Mouse (Mus musculus) heart, postnatal 36 days (tissue): Measurements from ENCODE around the gene Apba1. TPM values are rescaled to one million over a fixed set of nuclear protein-coding genes. Genes with fewer than 3 reads are reported as not detected.

ENCODE experiments used
- DNase-seq, 2 experiments: peaks; one replicate each; pipeline ENCODE4 v3.0.0; 2021 to 2022
- intact Hi-C: fragments of 180-260 bp; cut with DNase I; formaldehyde crosslinking; loops from one replicate; pipeline ENCODE4 v1.15.1; 2025
- total RNA-seq, 2 experiments: library from RNA; stranded (reverse); gene quantifications; 2 replicates each; pipeline ENCODE4 v1.2.3; 2021

The Apba1 gene
- total RNA-seq, 2 experiments from 2014 or later: 3.1 to 3.7 TPM

DNA sequence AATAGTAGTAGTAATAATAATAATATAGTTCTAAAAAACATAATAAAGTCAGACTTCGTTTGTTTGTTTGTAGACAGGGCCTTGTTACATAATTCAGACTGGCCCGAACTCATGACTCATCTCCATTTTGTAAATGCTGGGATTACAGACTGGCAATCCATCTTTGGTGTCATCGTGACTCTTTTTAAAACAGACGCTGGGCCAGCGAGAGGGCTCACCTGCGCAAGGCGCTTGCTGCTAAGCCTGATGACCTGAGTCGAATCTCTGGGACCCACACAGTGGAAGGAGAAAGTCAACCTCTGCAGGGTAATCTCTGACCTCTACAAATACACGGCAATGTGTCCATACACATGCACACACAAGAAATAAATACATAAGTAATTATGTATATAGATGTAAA lies 207.7 kb downstream of the Apba1 start:
- DNase-seq: no peak
- intact Hi-C loops: loop anchor here (10.0 kb wide), 4 partner anchors 282 to 422 kb away; partner anchors contain the start of gene Ptar1

- peak; percentile 51 to 61 for DNase-seq
- intact Hi-C loops: loop anchor here (10.0 kb wide), 4 partner anchors 282 to 422 kb away; partner anchors contain the start of gene Ptar1
Measured at GRCm38 (mm10) chr19:23967156-23967555, 208.5 kb downstream of the Apba1 start.

DNA sequence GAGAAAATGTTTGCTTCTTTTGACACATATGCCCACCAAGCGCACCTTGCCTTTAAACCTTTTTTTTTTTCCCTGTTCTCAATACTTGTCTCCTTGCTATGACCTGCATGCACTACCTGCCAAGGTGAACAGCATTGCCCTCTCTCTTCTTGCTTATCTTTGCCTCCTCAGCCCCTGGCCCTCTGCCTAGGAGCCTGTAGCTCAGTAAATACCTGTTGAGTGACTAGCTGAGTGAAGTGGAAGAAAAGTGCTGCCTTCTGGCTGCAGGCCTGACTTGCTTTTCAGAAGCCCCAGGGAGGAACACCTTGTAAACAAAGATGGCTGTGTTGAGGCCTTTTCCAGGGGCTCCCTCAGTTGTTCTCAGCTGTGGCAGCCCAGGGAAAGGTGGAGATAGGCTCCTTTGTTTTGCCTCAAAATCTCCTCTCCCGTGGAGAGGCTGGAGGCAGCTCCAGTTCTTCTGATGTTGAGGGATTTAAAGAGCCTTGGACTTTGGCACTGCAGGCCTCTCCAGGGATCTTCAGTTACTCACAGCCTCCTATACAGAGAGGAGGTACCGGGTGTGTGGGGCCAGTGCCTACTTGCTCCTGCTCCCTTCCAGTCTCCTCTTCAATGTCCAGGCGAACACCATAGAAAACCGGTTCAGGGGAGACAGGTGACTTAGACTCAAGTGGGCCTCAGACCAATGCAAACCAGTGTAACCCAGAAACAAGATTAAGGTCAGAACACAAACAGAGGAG lies 209.6 kb downstream of the Apba1 start:
- no peak for DNase-seq

DNA sequence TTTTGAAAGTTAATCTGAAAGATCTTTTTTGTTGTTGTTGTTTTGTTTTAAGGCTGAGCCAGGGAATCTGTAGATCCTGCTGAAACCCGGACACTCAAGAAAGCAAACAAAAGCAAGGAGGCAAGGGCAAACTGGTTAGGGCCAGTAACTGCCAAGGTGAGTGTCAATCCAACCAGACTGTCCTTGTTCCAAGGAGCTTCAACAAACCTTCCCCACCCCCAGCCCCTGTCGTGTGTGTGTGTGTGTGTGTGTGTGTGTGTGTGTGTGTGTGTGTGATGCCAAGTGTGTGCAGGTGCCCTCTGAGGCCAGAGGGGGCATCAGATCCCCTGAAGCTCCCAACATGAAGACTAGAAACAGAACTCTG lies 210.2 kb downstream of the Apba1 start:
- intact Hi-C loops: loop anchor here (10.0 kb wide), 4 partner anchors 284 to 424 kb away; partner anchors contain the start of gene Ptar1
- DNase-seq: no peak

More for the DNA sequence above, 209.6 kb downstream of the Apba1 start:
- intact Hi-C loops: loop anchor here (10.0 kb wide), 4 partner anchors 283 to 423 kb away; partner anchors contain the start of gene Ptar1

- intact Hi-C loops: no loop called here
- DNase-seq: no peak
Measured at GRCm38 (mm10) chr19:23970374-23970773, 211.7 kb downstream of the Apba1 start.

DNA sequence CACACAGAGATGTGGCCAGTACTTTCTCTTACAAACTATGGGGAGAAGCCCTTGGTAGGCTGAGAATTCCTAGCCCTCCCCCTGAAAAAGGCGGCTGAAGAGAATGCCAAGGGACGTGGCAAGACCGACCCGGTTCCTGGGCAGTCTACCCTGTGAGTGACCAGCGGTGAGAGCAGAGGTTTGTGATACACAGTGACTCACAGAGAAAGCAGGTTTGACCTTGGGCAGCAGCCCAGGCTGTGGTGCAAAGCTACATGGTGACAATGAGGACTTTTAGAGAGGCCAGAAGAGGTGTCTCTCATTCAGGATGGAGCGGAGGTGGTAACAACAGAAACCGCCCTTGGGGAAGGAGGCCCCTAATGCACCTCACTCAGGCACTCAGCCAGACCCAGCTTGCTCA lies 212.7 kb downstream of the Apba1 start:
- intact Hi-C loops: no loop called here

GRCm38 (mm10) chr19:23972881-23973649 lies 214.4 kb downstream of the Apba1 start:
- DNase-seq: peak in 1 of 2 experiments; percentile 40
- intact Hi-C loops: loop anchor here (2.0 kb wide), 1 partner anchor 58 kb away; the partner anchor contains the start of gene Fam189a2

More for the DNA sequence above, 212.7 kb downstream of the Apba1 start:
- DNase-seq: no peak

GRCm38 (mm10) chr19:23977901-23978443 lies 219.3 kb downstream of the Apba1 start:
- intact Hi-C loops: no loop called here
- DNase-seq: no peak

DNA sequence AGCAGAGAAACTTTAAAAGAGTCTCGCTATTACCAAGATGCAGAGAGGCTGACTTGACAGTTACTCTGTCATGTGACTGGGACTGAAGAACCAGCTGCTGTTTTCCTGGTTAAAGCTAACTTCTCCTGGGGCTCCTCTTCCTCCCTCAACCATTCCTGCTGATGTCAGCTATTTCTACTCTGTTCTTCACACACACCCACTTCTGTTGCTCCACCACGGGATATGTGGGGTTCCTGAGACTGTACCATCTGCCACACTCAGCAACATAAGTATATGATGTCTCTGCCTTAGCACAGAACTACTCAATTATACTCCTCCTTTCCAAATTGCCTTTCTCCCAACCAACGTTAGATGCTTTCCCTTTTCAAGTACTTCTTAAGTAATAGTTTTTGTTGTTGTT lies 221.9 kb downstream of the Apba1 start:
- DNase-seq: no peak
- intact Hi-C loops: loop anchor here (5.0 kb wide), 1 partner anchor 122 kb away; no protein-coding TSS in a partner anchor

DNA sequence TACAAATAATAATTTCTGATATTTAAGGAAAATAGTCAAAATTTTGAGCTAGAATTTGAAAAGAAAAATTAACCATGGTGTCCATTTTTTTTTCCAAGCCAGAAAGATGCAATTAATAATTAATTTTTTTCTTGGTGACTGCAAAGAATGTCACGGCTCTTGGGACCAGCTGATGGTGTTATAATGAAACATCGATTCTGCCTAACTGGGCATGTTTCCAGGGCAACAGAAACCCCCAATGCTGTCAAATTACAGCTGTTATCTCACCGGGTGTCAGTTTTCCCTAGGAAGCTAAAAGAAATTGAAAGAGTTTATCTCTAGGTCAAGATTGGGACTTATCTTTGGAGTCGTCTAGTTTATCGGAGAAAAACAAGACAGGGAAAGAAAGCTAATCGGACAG lies 225.5 kb downstream of the Apba1 start:
- intact Hi-C loops: loop anchor here (5.0 kb wide), 1 partner anchor 118 kb away; no protein-coding TSS in a partner anchor
- DNase-seq: no peak

DNA sequence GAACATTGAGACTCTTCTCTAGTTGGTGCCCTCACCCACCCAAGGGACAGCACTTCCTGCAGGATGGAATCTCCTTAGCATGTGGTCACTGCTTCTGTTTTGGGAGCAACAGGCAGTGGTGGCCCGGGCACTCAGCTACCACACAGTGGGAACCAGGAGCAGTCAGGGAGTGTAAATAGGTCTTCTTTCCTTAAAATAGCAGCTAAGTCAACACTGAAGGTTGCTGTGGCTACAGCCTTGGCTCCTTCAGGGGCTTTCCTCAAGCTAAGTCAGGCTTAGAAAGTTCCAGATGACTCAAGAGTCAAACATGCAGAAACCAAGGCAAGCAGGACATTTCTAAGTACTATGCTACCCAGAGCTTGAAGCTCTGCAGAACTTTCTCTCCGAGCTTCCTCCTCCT lies 228.6 kb downstream of the Apba1 start:
- intact Hi-C loops: no loop called here
- peak in 1 of 2 experiments; percentile 11 for DNase-seq

DNA sequence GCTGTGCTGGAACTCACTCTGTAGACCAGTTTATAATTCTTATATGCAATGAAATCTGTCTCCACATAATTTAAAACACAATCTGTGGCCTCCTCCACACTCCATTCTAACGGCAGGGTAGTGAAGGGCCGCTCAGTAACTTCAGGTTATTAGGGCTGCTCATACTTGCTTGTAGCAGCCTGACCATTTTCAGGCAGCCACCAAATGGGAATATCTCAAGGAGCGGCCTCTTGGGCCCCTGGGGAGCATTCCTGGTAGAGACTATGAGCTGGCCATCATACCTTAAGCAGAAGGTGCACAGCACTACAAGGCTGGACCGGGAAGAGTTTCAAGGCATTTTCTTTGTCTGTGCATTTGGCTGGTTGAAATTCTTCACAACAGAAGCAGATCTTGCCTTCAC lies 229.5 kb downstream of the Apba1 start:
- intact Hi-C loops: no loop called here
- no peak for DNase-seq

GRCm38 (mm10) chr19:23995766-23996399 lies 237.2 kb downstream of the Apba1 start:
- no peak for DNase-seq
- intact Hi-C loops: loop anchor here (2.0 kb wide), 1 partner anchor 37 kb away; no protein-coding TSS in a partner anchor

Other genes starting within 250 kb of the Apba1 start
- gene 1700028P14Rik, start 106.1 kb upstream of the Apba1 start, total RNA-seq: not detected
- 10 to 100 TPM; 18.5 to 19.0 TPM for gene Ptar1, start 71.5 kb upstream of the Apba1 start, total RNA-seq